Mouse (Mus musculus) lung, embryonic 15.5 days (tissue): ENCODE data around the gene Atp6v0a1. TPM values are rescaled to one million over a fixed set of nuclear protein-coding genes. Genes with fewer than 3 reads are reported as not detected.

Experiments used
- ATAC-seq: fragments of 200-750 bp; cut with Nextera tagmentation; 2 replicates; pipeline ENCODE4 v1.8.0; 2017; ENCODE audit warnings: moderate number of reproducible peaks, borderline replicate concordance; ENCODE audit not compliant: low FRiP score, low TSS enrichment; ENCODE audit errors: extremely low read depth
- H3K27ac ChIP-seq: fragments of 300-500 bp; sonication (generic); 2 replicates; pipeline ENCODE4 v1.5.1; 2015; ENCODE audit warnings: moderate library complexity, mild to moderate bottlenecking, inconsistent platforms
- H3K27me3 ChIP-seq: fragments of 300-500 bp; sonication (generic); 2 replicates; pipeline ENCODE4 v1.6.1; 2015; ENCODE audit warnings: inconsistent platforms
- H3K36me3 ChIP-seq: fragments of 300-500 bp; sonication (generic); 2 replicates; pipeline ENCODE4 v1.6.1; 2015; ENCODE audit warnings: inconsistent platforms
- H3K4me1 ChIP-seq: fragments of 300-500 bp; sonication (generic); 2 replicates; pipeline ENCODE4 v1.6.1; 2015; ENCODE audit warnings: inconsistent platforms
- H3K4me2 ChIP-seq: fragments of 300-500 bp; sonication (generic); 2 replicates; pipeline ENCODE4 v1.6.1; 2015; ENCODE audit warnings: inconsistent platforms, mild to moderate bottlenecking, moderate library complexity
- H3K4me3 ChIP-seq: fragments of 300-500 bp; sonication (generic); 2 replicates; pipeline ENCODE4 v1.5.1; 2015; ENCODE audit warnings: mild to moderate bottlenecking, inconsistent platforms
- H3K9ac ChIP-seq: fragments of 300-500 bp; sonication (generic); 2 replicates; pipeline ENCODE4 v1.6.1; 2015; ENCODE audit warnings: inconsistent platforms
- H3K9me3 ChIP-seq: fragments of 300-500 bp; sonication (generic); 2 replicates; pipeline ENCODE4 v1.6.1; 2016; ENCODE audit warnings: inconsistent platforms
- WGBS: fragments of 180-500 bp; shearing (Covaris S2); methylation state at CpG from one replicate; pipeline ENCODE4 v1.1.7; 2015; 5-methylcytosine and 5-hydroxymethylcytosine counted together
- polyA plus RNA-seq: library from polyadenylated mRNA; unstranded; fragments of >200 nt; fragmentation: Nextera tagmentation; extraction: Ambion mirVana; gene quantifications from 2 replicates; pipeline ENCODE4 v1.2.1, GENCODE M21; 2015

Atp6v0a1 gene
- polyA plus RNA-seq, 1 experiment from 2014 or later = 37.8 TPM

DNA sequence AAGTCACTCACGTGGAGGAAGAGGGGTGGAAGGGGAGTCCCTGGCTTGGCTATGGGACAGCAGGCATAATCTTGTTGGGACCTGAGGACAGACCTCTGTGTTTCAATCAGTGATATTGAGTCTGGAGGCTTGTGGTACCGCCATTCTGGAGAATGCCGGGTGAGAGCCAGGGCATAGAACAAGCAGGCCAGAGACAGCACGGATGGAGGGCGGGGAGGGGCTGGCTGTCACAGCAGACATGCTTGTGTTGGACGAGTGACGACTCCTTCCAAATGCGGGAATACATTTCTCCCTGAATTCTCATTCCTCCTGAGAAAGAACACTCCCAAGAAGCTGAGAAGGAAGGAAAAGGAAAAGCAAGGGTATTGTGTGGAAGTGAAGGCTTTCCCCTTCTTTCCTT, 42.4 kb downstream of the Atp6v0a1 start:
- Histone ChIP-seq H3K4me1 (peaks cover 22% of the 10 kb centered on the region), H3K36me3 (peaks cover 34% of the 10 kb centered on the region; the same call in 1 of the 2 replicates), H3K27me3 (no peaks in the 10 kb centered on the region), H3K9me3 (no peaks in the 10 kb centered on the region), H3K27ac (no peak overlapping the region), H3K4me2 (no peak overlapping the region), H3K9ac (no peak overlapping the region), H3K4me3 (no peak overlapping the region)
- WGBS = 72% methylated on average over 8 of the region's 8 CpGs
- ATAC-seq = no peak

DNA sequence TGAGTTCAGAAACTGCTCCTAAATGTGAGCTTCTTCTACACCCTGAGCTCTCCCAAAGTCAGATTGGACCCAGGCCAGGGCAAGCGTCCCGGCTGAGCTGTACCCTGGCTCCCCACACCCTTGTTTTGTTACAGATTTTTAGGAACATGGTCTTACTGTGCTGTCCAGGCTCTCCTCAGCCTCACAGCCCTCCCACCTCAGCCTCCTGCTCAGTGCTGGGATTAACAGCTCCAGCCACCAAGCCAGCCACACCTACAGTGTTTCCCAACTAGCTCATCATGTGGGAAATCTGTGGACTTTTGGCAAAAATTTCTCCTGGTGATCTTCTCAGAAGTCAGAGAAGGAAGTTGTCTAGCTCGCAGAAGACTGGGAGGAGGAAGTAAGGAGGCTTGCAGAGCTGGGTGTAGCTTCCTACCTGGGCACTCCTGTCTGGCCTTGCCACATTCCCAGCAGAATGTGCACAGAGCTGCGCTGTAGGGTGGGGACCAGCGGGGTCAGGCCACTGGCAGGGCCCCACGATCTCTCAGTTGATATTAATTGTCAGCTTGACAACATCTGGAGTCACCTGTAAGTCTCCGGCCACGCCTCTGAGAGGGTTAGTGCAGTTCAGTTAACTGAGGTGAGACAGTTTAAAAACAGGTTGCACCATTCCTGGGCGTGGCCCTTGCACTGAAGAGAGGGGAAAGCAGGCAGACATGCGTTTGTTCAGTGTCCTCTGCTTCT, 43.7 kb downstream of the Atp6v0a1 start:
- WGBS = 78% methylated on average over 10 of the region's 10 CpGs
- Histone ChIP-seq H3K27me3 (no peaks in the 10 kb centered on the region), H3K4me1 (peaks cover 34% of the 10 kb centered on the region), H3K4me3 (no peak overlapping the region), H3K9ac (no peak overlapping the region), H3K27ac (peak overlapping the region; percentile 26; the same call in 1 of the 2 replicates), H3K9me3 (no peaks in the 10 kb centered on the region), H3K4me2 (no peak overlapping the region), H3K36me3 (peaks cover 24% of the 10 kb centered on the region; the same call in 1 of the 2 replicates)
- ATAC-seq = no peak

DNA sequence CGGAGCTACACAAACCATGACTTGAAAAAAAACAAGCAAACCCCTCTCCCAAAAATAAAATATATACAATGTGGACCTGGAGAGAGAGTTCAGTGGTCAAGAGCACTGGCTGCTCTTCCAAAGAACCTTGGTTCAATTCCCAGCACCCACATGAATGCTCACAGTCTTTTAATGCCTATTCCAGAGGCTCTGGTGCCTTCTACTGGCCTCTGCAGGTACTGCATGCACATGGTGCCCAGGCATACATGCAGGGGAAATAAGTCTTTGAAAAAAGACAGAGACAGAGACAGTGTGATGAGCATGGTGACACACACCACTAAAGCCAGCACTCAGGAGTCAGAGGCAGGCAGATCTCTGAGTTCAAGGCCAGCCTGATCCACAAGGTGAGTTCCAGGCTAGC, 44.7 kb downstream of the Atp6v0a1 start:
- H3K9ac ChIP-seq = no peak overlapping the region
- no peak for ATAC-seq
- WGBS = 100% methylated on average over 1 of the region's 1 CpGs
- no peak overlapping the region for H3K4me3 ChIP-seq
- peaks cover 17% of the 10 kb centered on the region; the same call in 1 of the 2 replicates for H3K36me3 ChIP-seq
- no peaks in the 10 kb centered on the region for H3K9me3 ChIP-seq
- no peak overlapping the region for H3K27ac ChIP-seq
- H3K4me1 ChIP-seq = peaks cover 44% of the 10 kb centered on the region
- H3K4me2 ChIP-seq = no peak overlapping the region
- H3K27me3 ChIP-seq = no peaks in the 10 kb centered on the region

DNA sequence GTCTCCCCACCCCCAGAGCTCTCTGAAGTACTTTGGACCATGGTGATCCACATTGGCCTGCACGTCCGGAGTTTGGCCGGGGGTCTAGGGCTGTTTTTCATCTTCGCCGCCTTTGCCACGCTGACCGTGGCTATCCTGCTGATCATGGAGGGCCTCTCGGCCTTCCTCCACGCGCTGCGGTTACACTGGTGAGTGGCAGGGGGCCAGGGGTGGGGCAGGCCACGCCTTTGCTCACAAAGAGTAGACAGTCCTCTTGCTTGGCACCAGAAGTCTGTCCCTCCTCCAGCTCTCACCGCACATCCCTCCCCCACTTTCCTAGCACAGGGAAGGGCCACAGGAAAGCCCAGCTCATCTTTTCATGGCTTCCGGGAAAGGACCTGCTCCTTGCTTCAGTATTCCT, 46.2 kb downstream of the Atp6v0a1 start:
- 0 out of 2 replicates have a peak, but pooled peaks cover 2% of the 10 kb centered on the region for H3K36me3 ChIP-seq
- WGBS = 69% methylated on average over 14 of the region's 14 CpGs
- H3K4me3 ChIP-seq = no peak overlapping the region
- no peaks in the 10 kb centered on the region for H3K27me3 ChIP-seq
- peak overlapping the region; percentile 95 for H3K27ac ChIP-seq
- no peak for ATAC-seq
- no peaks in the 10 kb centered on the region for H3K9me3 ChIP-seq
- peaks cover 58% of the 10 kb centered on the region for H3K4me1 ChIP-seq
- H3K4me2 ChIP-seq = no peak overlapping the region
- H3K9ac ChIP-seq = no peak overlapping the region

DNA sequence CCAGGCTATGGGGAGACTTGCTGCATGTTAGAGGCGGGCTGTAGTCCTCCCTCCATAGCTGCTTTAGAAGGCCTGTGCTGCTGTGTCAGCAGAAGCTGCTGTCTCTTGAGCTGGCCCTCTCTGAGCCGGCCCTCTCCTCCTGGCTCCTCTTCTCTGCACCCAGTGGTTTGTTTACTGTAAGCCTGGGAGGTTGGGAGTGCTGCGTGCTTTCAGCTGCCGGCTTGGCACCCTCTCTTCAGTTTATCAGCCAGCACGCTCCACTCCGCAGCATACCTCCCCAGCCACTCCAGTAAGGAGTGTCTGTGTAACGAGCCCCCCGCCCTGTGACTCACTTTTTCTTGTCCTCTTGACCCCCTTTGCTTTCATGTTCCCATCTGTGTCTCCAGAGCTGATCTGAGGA, 47.6 kb downstream of the Atp6v0a1 start:
- no peak overlapping the region for H3K4me2 ChIP-seq
- peak overlapping the region; percentile 95 for H3K27ac ChIP-seq
- WGBS = 7% methylated on average over 8 of the region's 8 CpGs
- no peaks in the 10 kb centered on the region for H3K9me3 ChIP-seq
- H3K9ac ChIP-seq = peak overlapping the region; percentile 36; the same call in 1 of the 2 replicates
- H3K27me3 ChIP-seq = no peaks in the 10 kb centered on the region
- H3K4me1 ChIP-seq = peaks cover 65% of the 10 kb centered on the region
- peak; percentile 88 for ATAC-seq
- H3K4me3 ChIP-seq = no peak overlapping the region
- H3K36me3 ChIP-seq = no peaks in the 10 kb centered on the region

DNA sequence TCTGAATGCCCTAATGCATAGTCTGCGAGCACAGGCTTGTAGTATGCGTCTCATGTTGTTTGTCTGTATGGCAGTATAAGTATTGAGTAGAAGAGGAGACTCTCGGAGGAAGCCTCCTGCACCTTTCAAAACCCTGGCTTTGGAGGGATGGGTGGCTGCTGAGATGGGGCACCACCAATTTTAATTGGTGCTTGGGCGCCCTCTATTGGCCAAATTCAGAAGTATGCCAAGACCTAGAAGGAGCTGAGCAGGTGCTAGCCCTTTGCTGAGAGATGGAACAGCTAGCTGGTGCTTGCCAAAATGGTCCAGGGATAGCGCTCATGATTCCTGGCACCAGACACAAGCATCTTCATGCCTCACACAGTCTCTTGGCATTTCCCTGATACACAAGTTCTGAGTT, 48.6 kb downstream of the Atp6v0a1 start:
- no peak overlapping the region for H3K9ac ChIP-seq
- peak overlapping the region; percentile 95 for H3K27ac ChIP-seq
- no peaks in the 10 kb centered on the region for H3K9me3 ChIP-seq
- no peak for ATAC-seq
- H3K4me3 ChIP-seq = no peak overlapping the region
- no peaks in the 10 kb centered on the region for H3K36me3 ChIP-seq
- WGBS = 23% methylated on average over 5 of the region's 5 CpGs
- peaks cover 71% of the 10 kb centered on the region for H3K4me1 ChIP-seq
- no peaks in the 10 kb centered on the region for H3K27me3 ChIP-seq
- no peak overlapping the region for H3K4me2 ChIP-seq

DNA sequence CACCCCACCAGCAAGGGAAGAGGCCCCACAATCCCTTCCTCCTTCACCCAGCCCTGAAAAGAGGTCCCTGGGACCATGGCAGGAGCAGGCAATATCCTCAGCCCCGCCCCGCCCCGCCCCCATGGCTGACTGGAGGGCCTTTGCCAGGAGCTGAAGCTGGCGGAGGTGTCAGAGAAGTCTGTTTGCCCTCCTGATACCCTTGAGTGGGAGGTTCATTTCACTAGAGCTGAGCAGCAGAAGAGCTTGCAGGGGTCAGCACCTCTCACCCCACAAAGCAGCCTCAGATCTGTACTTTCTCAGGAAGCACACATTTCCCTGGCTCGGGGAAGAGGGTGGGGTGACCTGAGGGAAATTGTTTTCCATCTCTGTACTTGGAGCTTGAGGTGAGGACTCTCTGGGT, 49.5 kb downstream of the Atp6v0a1 start:
- Histone ChIP-seq H3K27me3 (no peaks in the 10 kb centered on the region), H3K4me2 (no peak overlapping the region), H3K4me3 (no peak overlapping the region), H3K4me1 (peaks cover 78% of the 10 kb centered on the region), H3K36me3 (no peaks in the 10 kb centered on the region), H3K9me3 (no peaks in the 10 kb centered on the region), H3K27ac (peak overlapping the region; percentile 90), H3K9ac (no peak overlapping the region)
- 44% methylated on average over 5 of the region's 5 CpGs for WGBS
- ATAC-seq = no peak

DNA sequence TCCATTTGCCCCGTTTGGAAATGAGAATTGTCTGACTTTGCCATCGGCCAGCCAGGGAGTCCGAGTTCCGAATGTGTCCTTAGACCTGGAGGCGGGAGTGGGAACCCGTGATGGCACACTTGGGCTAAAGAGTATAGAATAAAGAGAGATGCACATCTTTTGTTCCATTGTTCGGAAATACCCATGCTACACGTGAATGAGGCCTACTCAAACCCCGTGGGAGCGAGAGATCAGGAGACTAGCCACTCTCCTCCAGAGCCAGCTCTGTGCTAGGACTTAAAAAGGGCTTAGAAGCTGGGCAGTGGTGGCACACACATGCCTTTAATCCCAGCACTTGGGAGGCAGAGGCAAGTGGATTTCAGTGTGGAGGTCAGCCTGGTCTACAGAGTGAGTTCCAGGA, 50.2 kb downstream of the Atp6v0a1 start:
- no peak for ATAC-seq
- no peak overlapping the region for H3K4me2 ChIP-seq
- H3K4me1 ChIP-seq = peaks cover 85% of the 10 kb centered on the region
- WGBS = 84% methylated on average over 10 of the region's 10 CpGs
- no peaks in the 10 kb centered on the region for H3K27me3 ChIP-seq
- H3K36me3 ChIP-seq = no peaks in the 10 kb centered on the region
- peak overlapping the region; percentile 90 for H3K27ac ChIP-seq
- H3K9ac ChIP-seq = no peak overlapping the region
- no peak overlapping the region for H3K4me3 ChIP-seq
- H3K9me3 ChIP-seq = no peaks in the 10 kb centered on the region

DNA sequence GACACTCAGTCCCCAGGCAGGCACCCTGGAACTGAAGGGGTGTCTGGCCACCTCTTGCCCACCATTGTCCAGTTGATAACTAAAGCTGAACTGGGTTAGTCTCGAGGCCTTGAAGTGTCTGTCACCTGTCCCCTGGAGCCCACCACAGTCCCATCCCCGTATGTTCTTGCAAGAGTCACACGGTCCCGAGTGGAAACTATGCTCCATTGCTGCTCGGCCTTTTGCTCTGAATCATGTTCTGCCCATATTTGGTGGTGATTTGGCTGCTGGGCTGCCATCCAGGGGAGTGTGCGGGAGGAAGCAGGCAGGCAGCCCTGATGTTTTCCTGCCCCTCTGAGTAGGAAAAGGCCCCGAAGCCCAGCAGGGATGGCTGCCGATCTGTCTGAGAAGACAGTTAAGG, 50.9 kb downstream of the Atp6v0a1 start:
- H3K4me1 ChIP-seq = peaks cover 89% of the 10 kb centered on the region
- H3K27me3 ChIP-seq = no peaks in the 10 kb centered on the region
- H3K4me2 ChIP-seq = no peak overlapping the region
- 0 out of 2 replicates have a peak overlapping the region, but pooled peaks have one; percentile 13 for H3K9ac ChIP-seq
- WGBS = 42% methylated on average over 8 of the region's 8 CpGs
- no peak for ATAC-seq
- no peak overlapping the region for H3K4me3 ChIP-seq
- H3K27ac ChIP-seq = peak overlapping the region; percentile 90
- no peaks in the 10 kb centered on the region for H3K36me3 ChIP-seq
- no peaks in the 10 kb centered on the region for H3K9me3 ChIP-seq

DNA sequence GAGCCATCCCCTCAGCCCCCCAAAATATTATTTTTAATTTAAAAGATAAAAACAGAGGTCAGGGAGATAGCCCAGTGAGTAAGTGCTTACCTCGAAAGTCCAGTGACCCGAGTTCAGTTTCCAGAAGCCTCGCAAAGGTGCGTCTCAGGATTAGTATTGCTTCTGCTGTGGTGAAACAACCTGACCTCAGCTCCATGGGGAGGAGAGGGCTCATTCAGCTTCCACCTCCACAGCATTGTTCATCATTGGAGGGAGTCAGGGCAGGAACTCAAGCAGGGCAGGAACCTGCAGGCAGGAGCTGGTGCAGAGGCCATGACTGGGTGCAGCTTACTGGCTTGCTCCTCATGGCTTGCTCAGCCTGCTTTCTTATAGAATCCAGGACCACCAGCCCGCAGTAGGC, 51.8 kb downstream of the Atp6v0a1 start:
- H3K9ac ChIP-seq = no peak overlapping the region
- 85% methylated on average over 5 of the region's 5 CpGs for WGBS
- no peak overlapping the region for H3K4me2 ChIP-seq
- H3K9me3 ChIP-seq = no peaks in the 10 kb centered on the region
- no peaks in the 10 kb centered on the region for H3K36me3 ChIP-seq
- peak overlapping the region; percentile 90; the same call in 1 of the 2 replicates for H3K27ac ChIP-seq
- no peak overlapping the region for H3K4me3 ChIP-seq
- H3K4me1 ChIP-seq = peaks cover 84% of the 10 kb centered on the region
- no peak for ATAC-seq
- H3K27me3 ChIP-seq = no peaks in the 10 kb centered on the region

DNA sequence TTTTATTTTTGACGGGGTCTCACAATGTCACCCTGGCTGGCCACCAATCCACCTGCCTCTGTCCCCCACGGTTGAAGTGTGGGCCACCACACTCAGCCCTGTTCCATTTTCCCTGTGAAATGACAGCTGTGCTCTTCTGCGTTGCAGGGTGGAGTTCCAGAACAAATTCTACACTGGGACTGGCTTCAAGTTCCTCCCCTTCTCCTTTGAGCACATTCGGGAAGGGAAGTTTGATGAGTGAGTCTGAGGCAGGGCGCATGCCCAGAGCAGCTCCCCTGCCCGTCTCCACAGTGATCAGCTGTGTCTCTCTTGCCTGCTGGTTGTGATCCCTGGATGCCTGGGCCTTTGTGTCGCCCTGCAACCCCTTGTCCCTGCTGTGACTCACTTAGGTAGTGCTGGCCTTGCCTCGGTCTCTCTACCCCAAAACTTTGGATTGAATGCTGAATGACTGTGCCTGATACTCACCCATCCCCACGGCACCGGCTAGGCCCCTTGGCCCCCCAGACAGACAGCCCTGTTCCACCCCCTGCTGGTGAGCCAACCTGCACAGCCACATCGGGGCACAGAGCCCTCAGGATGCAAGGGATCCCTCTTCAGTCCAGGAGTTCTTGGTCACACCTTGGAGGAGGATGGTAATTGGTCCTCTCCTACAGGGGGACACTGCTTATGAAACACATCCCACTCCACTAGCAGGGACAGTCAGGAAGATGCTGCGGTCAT, 53.1 kb downstream of the Atp6v0a1 start:
- Histone ChIP-seq H3K27ac (peak overlapping the region; percentile 99), H3K4me3 (no peak overlapping the region), H3K4me2 (no peak overlapping the region), H3K36me3 (no peaks in the 10 kb centered on the region), H3K4me1 (peaks cover 82% of the 10 kb centered on the region), H3K27me3 (no peaks in the 10 kb centered on the region), H3K9me3 (no peaks in the 10 kb centered on the region), H3K9ac (peak overlapping the region; percentile 28; the same call in 1 of the 2 replicates)
- 62% methylated on average over 12 of the region's 12 CpGs for WGBS
- no peak for ATAC-seq
